Mouse (Mus musculus): ENCODE results near the gene Olfr66. TPM values are rescaled to one million over a fixed set of nuclear protein-coding genes. Genes with fewer than 3 reads are reported as not detected.

The Olfr66 gene
- not detected in 2 replicates for polyA plus RNA-seq (2016; fragmentation: Nextera tagmentation; extraction: Ambion mirVana)

DNA sequence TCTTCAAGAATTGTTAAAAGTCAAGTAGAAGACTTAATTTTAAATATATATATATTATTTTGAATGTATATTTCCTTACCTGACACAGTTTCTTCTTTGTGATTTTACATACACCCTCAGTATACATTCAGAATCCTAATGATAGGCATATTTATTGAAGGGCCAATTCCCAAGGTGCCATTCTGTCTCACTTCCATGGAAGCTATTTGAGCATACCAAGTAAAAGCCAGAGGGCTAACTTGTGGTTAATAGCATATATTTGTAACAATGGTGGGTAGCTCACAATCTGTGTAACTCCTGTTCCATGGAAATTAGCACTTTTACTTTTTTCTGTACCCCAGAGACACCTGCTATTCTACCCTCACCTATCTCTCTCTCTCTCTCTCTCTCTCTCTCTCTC, at the start of gene Olfr66:
Gene Olfr66 (minus strand): TSS at position 101 of the 400 bp plus-strand sequence.
- DNase-seq (ENCODE audit: low spot score) = no peak
- no peaks in the 10 kb centered on the region for H3K36me3 ChIP-seq
- no peaks in the 10 kb centered on the region for H3K27me3 ChIP-seq (ENCODE audit: insufficient read depth, poor library complexity, severe bottlenecking)
- H3K4me3 ChIP-seq = no peak within 1 kb of the TSS
- no peaks in the 10 kb centered on the region for H3K9me3 ChIP-seq
- H3K27ac ChIP-seq = no peak within 1 kb of the TSS
- no peaks in the 10 kb centered on the region for H3K4me1 ChIP-seq (replicated peaks)

DNA sequence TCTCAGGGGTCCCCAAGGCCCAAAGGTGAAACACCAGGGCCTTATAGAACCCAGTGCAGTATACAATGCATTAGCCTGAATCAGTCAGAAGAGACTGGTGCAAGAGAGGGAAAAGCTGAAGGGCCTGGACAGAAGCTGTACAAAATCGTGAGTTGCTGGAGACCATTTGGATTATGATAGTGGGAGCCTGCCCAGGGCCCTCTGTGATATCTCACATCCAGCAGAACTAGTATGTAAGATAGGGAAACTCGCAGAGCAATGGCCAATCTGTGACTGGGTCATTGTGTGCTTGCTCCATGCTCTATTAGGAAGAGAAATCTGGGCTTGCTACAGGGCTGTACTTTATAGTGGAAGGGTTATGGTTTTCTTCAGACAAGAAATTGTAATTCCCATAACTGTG, 48.2 kb upstream of the Olfr66 start, which contains the start of gene Olfr632:
Gene Olfr632 (plus strand): TSS at position 84 of the 400 bp plus-strand sequence.
- H3K9me3 ChIP-seq = no peaks in the 10 kb centered on the region
- H3K27ac ChIP-seq = no peak within 1 kb of the TSS
- no peaks in the 10 kb centered on the region for H3K36me3 ChIP-seq
- no peaks in the 10 kb centered on the region for H3K4me1 ChIP-seq (replicated peaks)
- DNase-seq (ENCODE audit: low spot score) = no peak
- no peak within 1 kb of the TSS for H3K4me3 ChIP-seq
- WGBS = 75% methylated on average over 2 of the region's 2 CpGs
- H3K27me3 ChIP-seq (ENCODE audit: insufficient read depth, poor library complexity, severe bottlenecking) = no peaks in the 10 kb centered on the region

DNA sequence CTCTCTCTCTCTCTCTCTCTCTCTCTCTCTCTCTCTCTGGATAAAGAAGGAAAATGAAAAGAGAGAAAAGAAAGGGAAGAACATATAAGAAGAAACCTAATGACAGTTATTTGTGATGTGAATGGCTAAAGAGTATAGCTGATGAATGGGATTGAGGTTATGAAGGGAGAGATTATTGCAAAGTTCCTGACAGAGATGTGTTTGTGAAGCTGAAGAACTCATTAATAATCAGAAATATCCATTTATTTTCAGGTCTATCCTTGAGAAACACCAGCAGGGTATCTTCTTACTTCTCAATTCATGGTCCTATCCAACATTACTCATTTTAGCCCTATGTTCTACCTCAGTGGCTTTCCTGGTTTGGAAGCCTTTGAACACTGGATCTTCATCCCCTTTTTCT, 42.5 kb upstream of the Olfr66 start, which contains the start of gene Olfr631:
Gene Olfr631 (plus strand): TSS at position 301 of the 400 bp plus-strand sequence.
- Histone ChIP-seq H3K9me3 (no peaks in the 10 kb centered on the region), H3K4me3 (no peak within 1 kb of the TSS), H3K36me3 (no peaks in the 10 kb centered on the region), H3K27ac (no peak within 1 kb of the TSS), H3K27me3 (ENCODE audit: insufficient read depth, poor library complexity, severe bottlenecking) (no peaks in the 10 kb centered on the region), H3K4me1 (replicated peaks) (no peaks in the 10 kb centered on the region)
- no peak for DNase-seq (ENCODE audit: low spot score)

DNA sequence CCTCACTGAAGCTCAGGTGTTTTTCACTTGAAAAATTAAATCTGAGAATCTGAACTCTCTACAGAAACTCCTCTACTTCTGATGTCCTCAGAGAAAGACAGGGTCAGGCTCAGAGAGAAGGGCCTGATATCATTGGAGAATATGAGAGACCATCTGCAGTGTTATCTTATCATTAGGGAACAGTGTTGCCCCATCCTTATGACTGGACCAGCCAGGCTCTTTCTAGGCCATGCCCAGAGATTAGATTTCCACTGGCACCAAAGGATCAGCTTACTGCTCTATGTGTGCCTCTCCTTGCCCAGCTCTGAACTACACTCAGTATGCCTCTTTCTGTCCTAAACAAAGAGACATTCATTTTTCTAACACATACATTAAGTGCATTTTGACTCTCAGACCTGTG, 29.3 kb upstream of the Olfr66 start:
- no peak overlapping the region for H3K27ac ChIP-seq
- H3K9me3 ChIP-seq = no peaks in the 10 kb centered on the region
- H3K36me3 ChIP-seq = no peaks in the 10 kb centered on the region
- H3K4me3 ChIP-seq = no peak overlapping the region
- no peaks in the 10 kb centered on the region for H3K4me1 ChIP-seq (replicated peaks)
- DNase-seq (ENCODE audit: low spot score) = no peak
- no peaks in the 10 kb centered on the region for H3K27me3 ChIP-seq (ENCODE audit: insufficient read depth, poor library complexity, severe bottlenecking)

DNA sequence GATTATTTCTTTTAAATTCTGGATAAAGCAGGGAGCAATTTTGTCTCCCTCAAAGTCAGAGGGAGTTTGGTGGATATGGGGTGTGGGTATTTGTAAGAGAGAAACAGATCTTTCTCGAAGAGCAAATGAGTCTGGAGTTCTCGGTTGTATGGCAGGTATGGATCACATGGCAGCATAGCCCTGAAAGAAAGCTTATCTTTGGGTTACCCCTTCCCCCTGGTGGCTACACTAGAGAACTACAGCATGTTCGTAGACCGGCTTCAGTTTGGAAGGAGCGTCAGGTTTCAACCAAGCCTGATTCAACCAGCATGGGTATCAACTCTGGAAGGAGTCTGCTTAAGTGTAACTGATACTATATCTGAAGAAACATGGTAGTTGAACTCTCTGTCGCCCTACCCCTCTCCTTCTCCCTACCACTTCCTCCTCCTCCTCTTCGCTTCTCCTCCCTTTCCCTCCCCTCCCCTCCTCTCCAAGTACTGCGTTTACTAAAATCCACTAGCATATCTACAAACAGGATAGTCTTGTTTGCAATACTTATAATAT, 27.0 kb upstream of the Olfr66 start:
- no peaks in the 10 kb centered on the region for H3K36me3 ChIP-seq
- H3K27me3 ChIP-seq (ENCODE audit: insufficient read depth, poor library complexity, severe bottlenecking) = no peaks in the 10 kb centered on the region
- no peak overlapping the region for H3K4me3 ChIP-seq
- H3K9me3 ChIP-seq = no peaks in the 10 kb centered on the region
- no peaks in the 10 kb centered on the region for H3K4me1 ChIP-seq (replicated peaks)
- WGBS = 45% methylated on average over 8 of the region's 8 CpGs
- H3K27ac ChIP-seq = no peak overlapping the region
- peak; percentile 21 for DNase-seq (ENCODE audit: low spot score)

DNA sequence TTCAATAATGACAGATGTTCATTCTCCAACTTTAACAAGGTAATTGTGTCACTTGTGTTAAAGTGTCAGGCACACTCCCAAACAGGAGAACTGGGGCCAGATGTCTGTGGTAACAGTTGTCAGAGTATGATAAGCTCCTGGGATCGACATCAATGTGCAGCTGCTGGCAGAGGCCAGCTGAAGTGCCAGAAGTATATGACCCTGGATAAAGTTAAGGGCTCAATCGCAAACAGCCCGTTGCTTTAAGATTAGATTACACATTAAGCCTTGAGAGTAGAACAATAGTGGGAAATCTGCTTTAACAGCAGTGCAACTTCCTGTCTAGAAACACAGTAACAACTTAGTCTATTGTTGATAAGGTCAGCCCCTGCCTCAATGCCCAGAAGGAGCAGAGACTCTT, 24.0 kb upstream of the Olfr66 start:
- H3K9me3 ChIP-seq = no peaks in the 10 kb centered on the region
- H3K4me3 ChIP-seq = no peak overlapping the region
- H3K36me3 ChIP-seq = no peaks in the 10 kb centered on the region
- no peaks in the 10 kb centered on the region for H3K27me3 ChIP-seq (ENCODE audit: insufficient read depth, poor library complexity, severe bottlenecking)
- 56% methylated on average over 3 of the region's 3 CpGs for WGBS
- no peak for DNase-seq (ENCODE audit: low spot score)
- H3K4me1 ChIP-seq (replicated peaks) = no peaks in the 10 kb centered on the region
- no peak overlapping the region for H3K27ac ChIP-seq

DNA sequence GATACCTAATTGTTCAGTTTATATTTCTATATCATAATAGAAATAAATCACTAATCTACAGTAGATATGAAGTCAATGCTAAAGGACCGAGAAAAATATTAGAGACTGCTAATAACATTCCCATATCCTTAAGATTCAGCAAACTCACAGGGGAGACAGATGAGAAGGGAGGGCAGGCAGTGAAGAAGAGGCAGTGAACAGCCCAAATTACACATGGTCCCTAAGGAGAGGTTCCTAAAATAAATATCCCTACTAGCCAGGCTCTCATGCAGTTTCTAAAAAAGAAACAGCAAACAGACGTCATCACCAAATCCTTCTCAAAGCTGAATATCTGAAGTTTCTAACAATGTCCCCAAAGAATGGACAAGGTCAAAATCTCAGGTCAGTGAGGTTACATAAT, 17.1 kb upstream of the Olfr66 start, which contains the start of gene Olfr65:
Gene Olfr65 (plus strand): TSS at position 301 of the 400 bp plus-strand sequence.
- no peak for DNase-seq (ENCODE audit: low spot score)
- no peak within 1 kb of the TSS for H3K27ac ChIP-seq
- WGBS = 94% methylated on average over 2 of the region's 2 CpGs
- no peaks in the 10 kb centered on the region for H3K9me3 ChIP-seq
- H3K4me1 ChIP-seq (replicated peaks) = no peaks in the 10 kb centered on the region
- H3K36me3 ChIP-seq = no peaks in the 10 kb centered on the region
- H3K27me3 ChIP-seq (ENCODE audit: insufficient read depth, poor library complexity, severe bottlenecking) = no peaks in the 10 kb centered on the region
- H3K4me3 ChIP-seq = no peak within 1 kb of the TSS

DNA sequence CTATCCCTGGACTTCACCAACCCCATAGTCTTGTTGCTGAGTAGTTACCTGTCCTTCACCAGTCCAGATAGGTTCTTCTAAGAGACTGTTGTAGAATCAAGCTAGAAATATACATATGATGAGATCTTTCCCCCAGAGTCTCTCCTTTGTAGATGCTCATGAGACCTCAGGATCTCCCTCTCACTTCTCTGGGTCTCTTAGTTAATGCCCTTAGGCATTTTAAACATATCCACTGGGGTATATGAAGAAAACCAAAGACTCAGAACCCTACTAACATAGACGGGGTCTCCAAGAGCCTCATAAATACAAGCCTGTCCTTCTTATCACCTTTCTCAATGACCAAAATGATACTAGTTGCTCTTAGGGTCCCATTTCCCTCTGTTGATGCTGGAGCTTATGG, 8.3 kb upstream of the Olfr66 start, which contains the start of gene Olfr64:
Gene Olfr64 (minus strand): TSS at position 101 of the 400 bp plus-strand sequence.
- H3K27ac ChIP-seq = no peak within 1 kb of the TSS
- H3K4me1 ChIP-seq (replicated peaks) = no peaks in the 10 kb centered on the region
- H3K9me3 ChIP-seq = no peaks in the 10 kb centered on the region
- no peaks in the 10 kb centered on the region for H3K36me3 ChIP-seq
- no peaks in the 10 kb centered on the region for H3K27me3 ChIP-seq (ENCODE audit: insufficient read depth, poor library complexity, severe bottlenecking)
- 82% methylated on average over 1 of the region's 1 CpGs for WGBS
- DNase-seq (ENCODE audit: low spot score) = no peak
- no peak within 1 kb of the TSS for H3K4me3 ChIP-seq

DNA sequence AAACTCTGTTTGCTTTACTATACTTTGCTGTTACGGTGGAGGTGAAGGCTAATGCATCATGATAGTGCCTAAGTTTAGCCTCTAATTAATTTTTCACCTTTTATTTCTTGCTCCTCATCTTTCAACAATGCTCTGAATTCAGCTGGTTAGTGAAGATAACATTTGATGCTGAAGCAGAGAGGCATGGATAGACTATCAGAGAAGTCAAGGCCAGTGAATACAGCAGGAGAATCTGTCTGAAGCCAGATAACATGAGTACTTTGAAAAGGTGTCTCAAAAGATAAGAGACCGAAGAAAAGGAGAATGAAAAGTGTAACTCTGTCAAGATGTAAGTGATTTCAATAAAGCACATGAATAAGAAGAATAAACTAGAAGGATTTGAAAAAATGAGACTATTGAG, 9.0 kb downstream of the Olfr66 start:
- 87% methylated on average over 2 of the region's 2 CpGs for WGBS
- H3K4me1 ChIP-seq (replicated peaks) = no peaks in the 10 kb centered on the region
- H3K27me3 ChIP-seq (ENCODE audit: insufficient read depth, poor library complexity, severe bottlenecking) = no peaks in the 10 kb centered on the region
- H3K27ac ChIP-seq = no peak overlapping the region
- no peak for DNase-seq (ENCODE audit: low spot score)
- H3K9me3 ChIP-seq = no peaks in the 10 kb centered on the region
- H3K4me3 ChIP-seq = no peak overlapping the region
- H3K36me3 ChIP-seq = no peaks in the 10 kb centered on the region

DNA sequence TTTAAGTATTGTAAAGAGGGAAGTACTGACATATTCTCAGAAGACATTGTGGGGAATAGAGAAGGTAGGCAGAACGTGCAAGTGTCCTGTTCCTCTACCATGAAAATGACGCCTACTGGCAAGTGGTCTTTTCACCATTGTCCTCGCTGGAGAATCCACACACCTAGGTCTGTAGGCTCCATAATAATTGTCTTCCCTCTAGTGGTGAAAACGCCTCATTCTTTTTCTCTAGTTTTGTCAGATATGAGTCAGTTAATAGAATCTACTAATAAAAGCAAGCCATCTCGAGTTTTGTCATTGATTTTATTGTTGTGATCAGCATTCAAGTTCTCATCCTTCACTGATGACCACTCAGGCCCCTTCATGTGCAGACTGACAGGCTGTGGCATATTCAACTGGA, 11.6 kb downstream of the Olfr66 start:
- DNase-seq (ENCODE audit: low spot score) = no peak
- Histone ChIP-seq H3K36me3 (no peaks in the 10 kb centered on the region), H3K4me1 (replicated peaks) (no peaks in the 10 kb centered on the region), H3K4me3 (no peak overlapping the region), H3K27ac (no peak overlapping the region), H3K9me3 (no peaks in the 10 kb centered on the region), H3K27me3 (ENCODE audit: insufficient read depth, poor library complexity, severe bottlenecking) (no peaks in the 10 kb centered on the region)
- WGBS = 56% methylated on average over 5 of the region's 5 CpGs

DNA sequence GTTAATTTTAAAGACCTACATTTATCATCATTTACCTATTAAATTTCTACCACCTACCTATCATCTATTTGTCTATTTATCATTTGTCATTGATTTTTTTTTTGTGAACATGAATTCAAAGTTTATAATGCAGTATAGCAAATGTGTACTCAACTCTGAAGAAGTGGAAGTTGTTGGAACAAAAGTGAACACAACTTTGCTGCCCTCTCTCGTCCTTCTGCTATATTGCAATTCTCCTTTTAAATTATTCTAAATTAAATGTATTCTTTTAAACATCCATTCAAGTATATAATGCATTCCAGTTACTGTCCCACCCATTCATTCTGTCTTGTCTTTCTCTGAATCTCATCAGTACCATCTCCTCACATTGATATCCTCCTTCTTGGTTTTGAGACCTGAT, 13.0 kb downstream of the Olfr66 start:
- H3K36me3 ChIP-seq = no peaks in the 10 kb centered on the region
- WGBS = 12% methylated on average over 1 of the region's 1 CpGs
- no peak for DNase-seq (ENCODE audit: low spot score)
- H3K4me1 ChIP-seq (replicated peaks) = no peaks in the 10 kb centered on the region
- H3K9me3 ChIP-seq = no peaks in the 10 kb centered on the region
- H3K27me3 ChIP-seq (ENCODE audit: insufficient read depth, poor library complexity, severe bottlenecking) = no peaks in the 10 kb centered on the region
- no peak overlapping the region for H3K4me3 ChIP-seq
- no peak overlapping the region for H3K27ac ChIP-seq

DNA sequence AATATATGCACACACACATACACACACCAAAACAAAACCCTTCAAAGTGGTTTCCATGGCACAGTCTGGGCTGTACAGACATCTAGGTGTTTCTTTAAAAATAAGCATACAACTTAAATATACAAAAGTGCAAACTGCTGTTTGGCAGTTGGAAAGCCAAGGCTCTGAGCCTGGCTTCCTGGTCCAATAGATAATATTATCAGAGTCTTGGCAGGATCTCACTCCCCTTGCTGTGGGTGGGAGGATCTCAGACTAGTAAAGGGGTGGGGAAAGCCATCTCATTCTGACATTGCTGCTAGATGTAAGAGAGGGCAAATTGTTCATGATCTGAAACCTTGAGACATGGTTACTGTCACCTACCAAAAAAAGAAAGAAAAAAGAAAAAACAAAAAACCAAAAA, 15.4 kb downstream of the Olfr66 start:
- Histone ChIP-seq H3K36me3 (no peaks in the 10 kb centered on the region), H3K9me3 (no peaks in the 10 kb centered on the region), H3K4me3 (no peak overlapping the region), H3K27me3 (ENCODE audit: insufficient read depth, poor library complexity, severe bottlenecking) (no peaks in the 10 kb centered on the region), H3K27ac (no peak overlapping the region), H3K4me1 (replicated peaks) (no peaks in the 10 kb centered on the region)
- DNase-seq (ENCODE audit: low spot score) = no peak

DNA sequence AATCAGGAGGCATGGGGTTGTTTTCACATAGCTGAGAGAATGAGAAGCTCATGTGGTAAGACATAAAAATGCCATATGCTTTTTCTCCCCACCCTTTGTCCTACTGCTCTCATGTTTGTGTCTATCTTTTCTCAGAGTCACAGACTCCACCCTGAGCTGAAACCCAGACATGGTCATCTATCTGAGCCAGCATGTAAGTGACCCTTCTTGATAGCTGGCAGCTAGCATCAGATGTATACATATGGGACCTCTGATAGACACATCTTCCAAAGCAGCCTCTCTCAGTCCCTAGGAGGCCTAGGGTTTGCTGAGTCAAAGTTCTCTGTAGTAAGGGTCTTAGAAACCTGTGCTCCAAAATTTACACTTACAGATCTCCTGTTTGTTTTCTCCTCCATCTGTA, 20.3 kb downstream of the Olfr66 start:
- Histone ChIP-seq H3K4me3 (no peak overlapping the region), H3K27me3 (ENCODE audit: insufficient read depth, poor library complexity, severe bottlenecking) (no peaks in the 10 kb centered on the region), H3K27ac (no peak overlapping the region), H3K36me3 (no peaks in the 10 kb centered on the region), H3K4me1 (replicated peaks) (no peaks in the 10 kb centered on the region), H3K9me3 (no peaks in the 10 kb centered on the region)
- no peak for DNase-seq (ENCODE audit: low spot score)

DNA sequence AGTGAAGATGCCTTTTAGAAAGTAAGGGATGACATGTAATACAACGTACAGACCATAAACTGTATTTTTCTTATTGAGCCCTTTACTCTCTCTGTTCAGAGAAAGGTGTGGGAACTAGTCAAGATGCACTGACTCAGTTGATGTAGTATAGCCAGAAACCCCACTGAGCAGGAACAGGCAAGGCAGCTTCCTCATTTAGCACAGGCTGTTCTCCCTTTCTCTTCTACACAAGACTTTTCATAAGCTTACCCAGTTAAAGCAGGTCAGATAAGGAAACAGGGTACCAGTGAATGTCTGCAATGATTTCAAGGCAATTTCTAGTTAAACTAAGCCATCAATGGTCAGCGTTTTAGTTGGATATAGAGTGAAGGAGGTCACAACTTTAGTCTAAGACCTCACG, 24.5 kb downstream of the Olfr66 start:
- Histone ChIP-seq H3K36me3 (no peaks in the 10 kb centered on the region), H3K4me3 (no peak overlapping the region), H3K27me3 (ENCODE audit: insufficient read depth, poor library complexity, severe bottlenecking) (no peaks in the 10 kb centered on the region), H3K27ac (no peak overlapping the region), H3K9me3 (no peaks in the 10 kb centered on the region), H3K4me1 (replicated peaks) (no peaks in the 10 kb centered on the region)
- 85% methylated on average over 3 of the region's 3 CpGs for WGBS
- no peak for DNase-seq (ENCODE audit: low spot score)

All from hindbrain, embryonic 10.5 days (tissue).